In genomic region chr12:70937150-70937549, GRCm38 (mm10) we compare ENCODE assay signal across 8 mouse cellular contexts. TPM values are rescaled to one million over a fixed set of nuclear protein-coding genes. Genes with fewer than 3 reads are reported as not detected.
A peak's percentile ranks its signal among the peaks of the same experiment; 100 is the strongest.
DNase-seq lines count a peak whose midpoint lies in the region; ATAC-seq and TF ChIP-seq lines count a peak whose summit lies in the region.

No protein-coding gene starts in this region.

- peak; percentile 33 for DNase-seq in adrenal gland, adult 2 months
- DNase-seq in adrenal gland, adult 18-20 months (ENCODE audit: low spot score in 2 of 2) = no peak
- DNase-seq in spleen, adult 2 months (ENCODE audit: low read depth in 1 of 2, low spot score in 2 of 2) = peak in 1 of 2 experiments; percentile 15
- no peak for DNase-seq in spleen, postnatal 14 days (ENCODE audit: low spot score in 2 of 2)
- peak; percentile 12 for DNase-seq in heart, postnatal 4 days
- no peak for DNase-seq in liver, adult 2 months (ENCODE audit: extremely low read depth, low read depth, low spot score)
- DNase-seq in layer of hippocampus, adult 11-12 months (ENCODE audit: low spot score) = no peak

- H3K9me3 ChIP-seq in neural tube, embryonic 15.5 days (replicated peaks) = no peaks in the 10 kb centered on the region

- no peak for TF ChIP-seq CTCF in spleen, adult 2 months (IDR thresholded peaks at IDR 0.05; ENCODE audit: extremely low read depth, insufficient read depth, insufficient read length, insufficient replicate concordance)
- TF ChIP-seq CTCF in liver, adult 2 months (IDR thresholded peaks at IDR 0.05; ENCODE audit: low read depth, low read length) = no peak

- 23% methylated on average over 12 of the region's 12 CpGs for WGBS in spleen, adult 2 months
- WGBS in liver, adult 2 months = 25% methylated on average over 12 of the region's 12 CpGs
- WGBS in neural tube, embryonic 15.5 days = 13% methylated on average over 8 of the region's 12 CpGs

- no peaks in the 10 kb centered on the region; the same call in 1 of the 2 replicates for H3K4me1 ChIP-seq in spleen, adult 2 months (ENCODE audit: control insufficient read depth, insufficient read depth, insufficient read length)
- peaks cover 2% of the 10 kb centered on the region; the same call in 1 of the 2 replicates for H3K4me1 ChIP-seq in liver, adult 2 months (ENCODE audit: control insufficient read depth, insufficient read depth, low read length)
- H3K4me1 ChIP-seq in neural tube, embryonic 15.5 days = peaks cover 13% of the 10 kb centered on the region

- no peaks in the 10 kb centered on the region; the same call in 1 of the 2 replicates for H3K36me3 ChIP-seq in spleen, adult 2 months (ENCODE audit: control insufficient read depth, insufficient read depth, low read length)
- no peaks in the 10 kb centered on the region; the same call in 1 of the 2 replicates for H3K36me3 ChIP-seq in liver, adult 2 months (ENCODE audit: control insufficient read depth, insufficient read depth, low read length)
- no peaks in the 10 kb centered on the region for H3K36me3 ChIP-seq in neural tube, embryonic 15.5 days

- TF ChIP-seq POLR2A in spleen, adult 2 months (IDR thresholded peaks at IDR 0.05; ENCODE audit: low read depth, low read length) = no peak
- no peak for TF ChIP-seq POLR2A in liver, adult 2 months (IDR thresholded peaks at IDR 0.05; ENCODE audit: extremely low read depth, insufficient read depth, low read length)

- H3K27ac ChIP-seq in spleen, adult 2 months (ENCODE audit: insufficient read depth, low read length) = peak overlapping the region; percentile 71; the same call in 1 of the 2 replicates
- H3K27ac ChIP-seq in liver, adult 2 months (replicated peaks; ENCODE audit: insufficient read depth, low read depth, low read length) = peak overlapping the region; percentile 78
- H3K27ac ChIP-seq in neural tube, embryonic 15.5 days (replicated peaks) = peak overlapping the region; percentile 83

- H3K27me3 ChIP-seq in spleen, adult 2 months (ENCODE audit: control insufficient read depth, insufficient read depth, low read length) = no peaks in the 10 kb centered on the region
- no peaks in the 10 kb centered on the region for H3K27me3 ChIP-seq in liver, adult 2 months (ENCODE audit: control insufficient read depth, insufficient read depth, low read length)
- no peaks in the 10 kb centered on the region for H3K27me3 ChIP-seq in neural tube, embryonic 15.5 days (replicated peaks)

- peak; percentile 48 for ATAC-seq in neural tube, embryonic 15.5 days (ENCODE audit: low FRiP score)

- H3K9ac ChIP-seq in liver, adult 2 months (ENCODE audit: low read depth, low read length) = peak overlapping the region; percentile 75
- peak overlapping the region; percentile 53 for H3K9ac ChIP-seq in neural tube, embryonic 15.5 days (replicated peaks)

- peak overlapping the region; percentile 98 for H3K4me3 ChIP-seq in spleen, adult 2 months (ENCODE audit: extremely low read depth, insufficient read depth, insufficient read length)
- peak overlapping the region; percentile 95 for H3K4me3 ChIP-seq in liver, adult 2 months (ENCODE audit: insufficient read depth, low read depth, low read length)
- peak overlapping the region; percentile 65 for H3K4me3 ChIP-seq in neural tube, embryonic 15.5 days (replicated peaks)

- peaks cover 8% of the 10 kb centered on the region for H3K79me2 ChIP-seq in liver, adult 2 months (ENCODE audit: control insufficient read depth, insufficient read depth, low read length)

- peak overlapping the region; percentile 63 for H3K4me2 ChIP-seq in neural tube, embryonic 15.5 days

RNA-seq across cellular contexts. Expression of gene Actr10, which starts 0.5 kb away (rescaled TPM):
- 100 to 1,000 TPM; 192 to 229 TPM for total RNA-seq in adrenal gland, adult 2 months (2021)
- 7.4 and 11.1 TPM in 2 replicates for polyA plus RNA-seq in adrenal gland, adult 2 months (2012; rRNA removed)
- 100 to 1,000 TPM; 173 to 207 TPM for total RNA-seq in adrenal gland, adult 18-20 months (2021)
- polyA plus RNA-seq in spleen, adult 2 months (2012; rRNA removed) = 7.2 and 9.4 TPM in 2 replicates
- 100 to 1,000 TPM; 165 to 176 TPM for total RNA-seq in heart, postnatal 4 days (2021)
- 26.8 and 31.0 TPM in 2 replicates for total RNA-seq in liver, adult 2 months (2014; rRNA removed)
- 17.3 and 19.2 TPM in 2 replicates for polyA plus RNA-seq in liver, adult 2 months (2012; rRNA removed)
- 181 and 190 TPM in 2 replicates for polyA plus RNA-seq in neural tube, embryonic 15.5 days (2015; fragmentation: Nextera tagmentation; extraction: Ambion mirVana)

RNA-seq across cellular contexts. Expression of gene Psma3, which starts 37.3 kb away (rescaled TPM):
- 100 to 1,000 TPM; 369 to 448 TPM for total RNA-seq in adrenal gland, adult 2 months (2021)
- 6.2 and 6.8 TPM in 2 replicates for polyA plus RNA-seq in adrenal gland, adult 2 months (2012; rRNA removed)
- 100 to 1,000 TPM; 377 to 394 TPM for total RNA-seq in adrenal gland, adult 18-20 months (2021)
- 9.9 and 11.0 TPM in 2 replicates for polyA plus RNA-seq in spleen, adult 2 months (2012; rRNA removed)
- 100 to 1,000 TPM; 257 to 261 TPM for total RNA-seq in heart, postnatal 4 days (2021)
- total RNA-seq in liver, adult 2 months (2014; rRNA removed) = 204 and 240 TPM in 2 replicates
- 27.7 and 28.9 TPM in 2 replicates for polyA plus RNA-seq in liver, adult 2 months (2012; rRNA removed)
- polyA plus RNA-seq in neural tube, embryonic 15.5 days (2015; fragmentation: Nextera tagmentation; extraction: Ambion mirVana) = 522 and 529 TPM in 2 replicates

Comparison
In these comparisons a context has a peak if more than half of its experiments do, and no peak if none do; other contexts are left out.
1. DNase-seq: peak in adrenal gland, adult 2 months (single experiment) and heart, postnatal 4 days (single experiment); none in adrenal gland, adult 18-20 months (0 of 2), spleen, postnatal 14 days (0 of 2), liver, adult 2 months (single experiment) and layer of hippocampus, adult 11-12 months (single experiment).
2. Peak in every context shown above with its lines, with median percentiles within 50 percentile points of each other: H3K27ac ChIP-seq and H3K4me3 ChIP-seq.